Mouse (Mus musculus) embryonic facial prominence, embryonic 14.5 days (tissue): ENCODE measurements at regions not wholly inside any gene's neighbourhood (a gene's known extent, or its start where the extent isn't known, plus 50 kb on each side); places are given as distances from the start of the nearest gene placed in this dataset.

Experiments
- ATAC-seq: fragments of 200-750 bp; cut with Nextera tagmentation; 2 replicates; pipeline ENCODE4 v1.8.0; 2017; ENCODE audit warnings: low read depth, moderate number of reproducible peaks, moderate TSS enrichment
- DNase-seq: peaks from one replicate; pipeline ENCODE4 v3.0.0-alpha.2; 2015; ENCODE audit warnings: low spot score
- H3K27ac ChIP-seq: fragments of 300-500 bp; sonication (generic); replicated peaks from 2 replicates; pipeline ENCODE4 v1.5.1; 2014; ENCODE audit warnings: low read depth, mild to moderate bottlenecking, low read length, moderate library complexity
- H3K27me3 ChIP-seq: fragments of 300-500 bp; sonication (generic); replicated peaks from 2 replicates; pipeline ENCODE4 v1.6.1; 2014; ENCODE audit warnings: low read length; ENCODE audit not compliant: control insufficient read depth, insufficient read depth
- H3K36me3 ChIP-seq: fragments of 300-500 bp; sonication (generic); 2 replicates; pipeline ENCODE4 v1.6.1; 2014; ENCODE audit warnings: low read length, mixed read lengths; ENCODE audit not compliant: control insufficient read depth, insufficient read depth
- H3K4me1 ChIP-seq: fragments of 300-500 bp; sonication (generic); 2 replicates; pipeline ENCODE4 v1.6.1; 2014; ENCODE audit warnings: antibody characterized with exemption, low read length; ENCODE audit not compliant: control insufficient read depth, insufficient read depth
- H3K4me2 ChIP-seq: fragments of 300-500 bp; sonication (generic); 2 replicates; pipeline ENCODE4 v1.6.1; 2014; ENCODE audit warnings: low read depth, mild to moderate bottlenecking, low read length, moderate library complexity, mixed read lengths
- H3K4me3 ChIP-seq: fragments of 300-500 bp; sonication (generic); 2 replicates; pipeline ENCODE4 v1.5.1; 2014; ENCODE audit warnings: low read depth, mild to moderate bottlenecking, low read length
- H3K9ac ChIP-seq: fragments of 300-500 bp; sonication (generic); 2 replicates; pipeline ENCODE4 v1.6.1; 2014; ENCODE audit warnings: low read depth, mild to moderate bottlenecking, low read length, moderate library complexity, mixed read lengths
- H3K9me3 ChIP-seq: fragments of 300-500 bp; sonication (generic); 2 replicates; pipeline ENCODE4 v1.6.1; 2016; ENCODE audit warnings: low read length; ENCODE audit not compliant: control insufficient read depth
- WGBS: fragments of 180-500 bp; shearing (Covaris S2); extraction: QIAGEN DNeasy Blood & Tissue Kit; methylation state at CpG from one replicate; pipeline ENCODE4 v1.1.7; 2014; 5-methylcytosine and 5-hydroxymethylcytosine counted together

GRCm38 (mm10) chr8:115626396-115627136 lies 81.0 kb downstream of the Maf start:
- WGBS, result 81% methylated on average over 7 of the region's 7 CpGs
- Histone ChIP-seq H3K27me3 (no peaks in the 10 kb centered on the region), H3K9ac (no peak overlapping the region), H3K9me3 (no peaks in the 10 kb centered on the region), H3K36me3 (no peaks in the 10 kb centered on the region), H3K4me2 (no peak overlapping the region), H3K4me1 (no peaks in the 10 kb centered on the region), H3K27ac (no peak overlapping the region), H3K4me3 (no peak overlapping the region)
- ATAC-seq (no peak), DNase-seq (no peak)

GRCm38 (mm10) chr8:115625072-115625471 lies 82.5 kb downstream of the Maf start:
- WGBS, result 76% methylated on average over 1 of the region's 1 CpGs
- H3K9me3 ChIP-seq, result no peaks in the 10 kb centered on the region
- H3K4me2 ChIP-seq, result no peak overlapping the region
- no peaks in the 10 kb centered on the region for H3K27me3 ChIP-seq
- H3K27ac ChIP-seq, result no peak overlapping the region
- no peak overlapping the region for H3K9ac ChIP-seq
- no peak for ATAC-seq
- no peaks in the 10 kb centered on the region for H3K36me3 ChIP-seq
- no peaks in the 10 kb centered on the region for H3K4me1 ChIP-seq
- H3K4me3 ChIP-seq, result no peak overlapping the region
- DNase-seq, result no peak

- H3K4me1 ChIP-seq, result no peaks in the 10 kb centered on the region
- no peak overlapping the region for H3K9ac ChIP-seq
- no peaks in the 10 kb centered on the region for H3K36me3 ChIP-seq
- H3K4me3 ChIP-seq, result no peak overlapping the region
- no peak overlapping the region for H3K4me2 ChIP-seq
- no peaks in the 10 kb centered on the region for H3K9me3 ChIP-seq
- DNase-seq (peak; percentile 20), ATAC-seq (no peak)
- no peak overlapping the region for H3K27ac ChIP-seq
- 76% methylated on average over 13 of the region's 13 CpGs for WGBS
- no peaks in the 10 kb centered on the region for H3K27me3 ChIP-seq
Measured at GRCm38 (mm10) chr8:115618049-115618760, 89.4 kb downstream of the Maf start.

GRCm38 (mm10) chr8:115616871-115617605 lies 90.6 kb downstream of the Maf start:
- H3K36me3 ChIP-seq, result no peaks in the 10 kb centered on the region
- H3K9me3 ChIP-seq, result no peaks in the 10 kb centered on the region
- H3K4me1 ChIP-seq, result no peaks in the 10 kb centered on the region
- no peak overlapping the region for H3K27ac ChIP-seq
- H3K27me3 ChIP-seq, result no peaks in the 10 kb centered on the region
- no peak overlapping the region for H3K4me2 ChIP-seq
- ATAC-seq (no peak), DNase-seq (no peak)
- no peak overlapping the region for H3K4me3 ChIP-seq
- H3K9ac ChIP-seq, result no peak overlapping the region
- 88% methylated on average over 9 of the region's 9 CpGs for WGBS

DNA sequence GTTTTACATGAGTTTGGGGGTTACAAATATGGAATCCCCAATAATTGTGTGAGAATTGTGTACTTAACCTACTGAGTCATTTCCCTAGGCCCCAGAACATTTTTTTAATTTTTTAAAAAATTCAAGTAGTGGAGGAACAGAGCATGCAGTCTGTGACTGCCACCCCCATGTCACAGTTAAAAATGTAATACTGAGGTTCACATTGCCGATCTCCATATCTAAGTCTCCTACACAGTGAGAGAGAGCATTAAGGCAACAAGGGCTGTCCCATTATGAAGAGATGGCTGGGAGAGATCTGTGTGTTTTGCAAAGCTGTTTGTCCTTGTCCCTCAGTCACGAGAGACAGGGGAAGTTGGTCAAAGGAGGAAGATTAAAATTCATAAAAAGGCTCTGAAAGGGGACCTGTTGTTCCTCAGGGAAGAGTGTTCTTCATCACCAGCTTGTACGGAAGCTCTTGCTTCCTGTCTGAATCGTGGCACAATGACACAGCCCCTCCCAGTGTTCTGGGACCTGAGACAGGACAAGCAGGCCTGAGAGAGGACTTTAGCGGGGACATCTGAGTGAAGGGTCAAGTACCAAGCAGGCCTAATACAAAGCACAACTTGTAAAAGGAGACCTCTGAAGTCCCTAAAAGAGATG lies 93.5 kb downstream of the Maf start:
- ATAC-seq, result no peak
- H3K4me1 ChIP-seq, result no peaks in the 10 kb centered on the region
- H3K4me3 ChIP-seq, result no peak overlapping the region
- H3K36me3 ChIP-seq, result no peaks in the 10 kb centered on the region
- no peak overlapping the region for H3K9ac ChIP-seq
- H3K27ac ChIP-seq, result no peak overlapping the region
- H3K9me3 ChIP-seq, result no peaks in the 10 kb centered on the region
- no peak overlapping the region for H3K4me2 ChIP-seq
- H3K27me3 ChIP-seq, result no peaks in the 10 kb centered on the region
- 64% methylated on average over 5 of the region's 5 CpGs for WGBS
- DNase-seq, result no peak

DNA sequence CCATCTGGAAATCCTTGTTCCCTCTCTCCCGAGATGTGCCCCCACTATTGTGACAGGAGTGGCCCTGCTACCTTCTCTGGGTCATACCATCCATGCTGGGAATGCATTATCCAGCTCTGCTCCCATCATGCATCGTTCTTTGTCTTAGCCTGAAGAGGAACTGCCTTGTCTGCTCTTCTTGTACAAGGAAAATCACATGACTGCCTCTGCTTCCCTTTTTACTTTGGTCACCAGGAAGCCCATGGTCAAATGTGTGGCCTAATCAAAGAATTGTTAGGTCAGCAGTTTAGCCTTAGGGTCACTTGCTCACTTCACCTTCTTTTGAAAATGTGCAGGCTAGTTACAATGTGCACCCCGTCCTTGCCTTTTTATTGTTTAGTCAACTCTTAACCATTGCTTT lies 95.5 kb downstream of the Maf start:
- DNase-seq (no peak), ATAC-seq (no peak)
- Histone ChIP-seq H3K9me3 (no peaks in the 10 kb centered on the region), H3K4me1 (no peaks in the 10 kb centered on the region), H3K4me3 (no peak overlapping the region), H3K27me3 (no peaks in the 10 kb centered on the region), H3K27ac (no peak overlapping the region), H3K9ac (no peak overlapping the region), H3K4me2 (no peak overlapping the region), H3K36me3 (no peaks in the 10 kb centered on the region)
- WGBS, result 73% methylated on average over 3 of the region's 3 CpGs

- Histone ChIP-seq H3K9ac (no peak overlapping the region), H3K4me3 (no peak overlapping the region), H3K4me2 (no peak overlapping the region), H3K9me3 (no peaks in the 10 kb centered on the region), H3K27me3 (no peaks in the 10 kb centered on the region), H3K36me3 (no peaks in the 10 kb centered on the region), H3K4me1 (0 out of 2 replicates have a peak, but pooled peaks cover 5% of the 10 kb centered on the region), H3K27ac (no peak overlapping the region)
- ATAC-seq, result no peak
- no peak for DNase-seq
- WGBS, result 87% methylated on average over 6 of the region's 6 CpGs
Measured at GRCm38 (mm10) chr8:115599771-115600170, 107.8 kb downstream of the Maf start.

GRCm38 (mm10) chr8:115597226-115597953 lies 110.2 kb downstream of the Maf start:
- ATAC-seq, result no peak
- H3K36me3 ChIP-seq, result no peaks in the 10 kb centered on the region
- no peak overlapping the region for H3K4me2 ChIP-seq
- H3K9me3 ChIP-seq, result no peaks in the 10 kb centered on the region
- 40% methylated on average over 10 of the region's 10 CpGs for WGBS
- H3K9ac ChIP-seq, result no peak overlapping the region
- H3K27me3 ChIP-seq, result no peaks in the 10 kb centered on the region
- H3K27ac ChIP-seq, result no peak overlapping the region
- H3K4me1 ChIP-seq, result 0 out of 2 replicates have a peak, but pooled peaks cover 5% of the 10 kb centered on the region
- no peak overlapping the region for H3K4me3 ChIP-seq
- DNase-seq, result peak; percentile 55
